Mouse (Mus musculus): Measurements from ENCODE around the gene Hoxa9.

DNA sequence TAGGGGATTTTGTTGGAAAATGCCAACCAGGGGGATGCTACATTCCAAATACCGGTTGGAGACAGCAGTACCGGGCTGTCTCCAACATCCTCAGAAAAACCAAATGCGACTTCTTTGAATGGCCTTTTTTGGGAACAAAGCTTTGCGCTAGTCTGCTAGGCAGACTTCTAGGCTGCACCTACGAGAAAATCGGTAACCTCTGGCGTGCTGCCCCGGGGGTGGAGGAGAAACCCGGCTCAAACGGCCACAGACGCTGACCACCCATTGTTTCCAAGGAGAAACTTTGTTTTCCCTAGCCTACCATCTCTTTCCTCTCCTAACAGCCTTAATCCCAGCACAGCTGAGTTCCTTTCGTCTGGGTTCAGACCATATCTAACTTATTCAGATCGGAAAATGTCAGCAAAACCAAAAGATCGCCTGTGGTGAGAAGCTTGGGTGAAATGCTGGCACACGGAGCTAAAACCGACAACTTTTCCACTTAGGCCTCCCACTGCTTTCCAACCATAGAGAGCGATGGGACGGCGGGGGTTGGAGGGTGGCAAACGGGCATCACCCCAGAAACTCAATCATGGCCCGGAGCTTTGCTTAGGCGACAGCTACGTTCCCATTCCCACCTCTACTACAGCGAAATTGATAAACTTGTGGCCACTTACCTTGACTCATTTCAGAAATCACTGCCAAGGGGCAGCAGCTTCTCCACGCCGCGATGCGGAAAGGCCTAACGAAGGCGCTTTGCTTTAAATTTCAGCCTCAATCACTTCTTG lies 8.9 kb upstream of the Hoxa9 start:
- TF ChIP-seq CTCF (IDR thresholded peaks at IDR 0.05; ENCODE audit: low read depth) (no peak), EP300 (IDR thresholded peaks at IDR 0.05; ENCODE audit: low read depth) (no peak)
